Mouse (Mus musculus): ENCODE data around the gene Gm20696. TPM values are rescaled to one million over a fixed set of nuclear protein-coding genes. Genes with fewer than 3 reads are reported as not detected.

The Gm20696 gene
- polyA plus RNA-seq, 1 experiment from 2014 or later, result 4.2 TPM

DNA sequence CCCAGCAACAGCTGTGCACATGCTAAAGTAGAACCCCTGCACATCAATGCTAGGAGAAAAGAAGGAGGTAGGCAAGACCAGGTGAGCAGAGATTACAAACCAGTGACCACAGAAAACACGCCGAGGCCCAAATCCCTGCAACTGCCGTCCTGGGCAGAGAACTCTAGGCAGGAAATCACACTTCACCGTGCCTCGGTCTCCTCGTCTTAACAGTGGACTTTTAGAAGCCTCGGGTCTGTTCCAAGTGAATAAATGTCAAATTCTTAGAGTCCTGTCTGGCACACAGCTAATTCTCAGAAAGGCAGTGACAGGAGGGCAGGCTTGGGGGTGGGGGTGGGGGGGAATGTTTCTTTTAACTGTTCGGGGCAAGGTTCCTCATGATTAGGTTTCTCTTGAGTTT is 364.7 kb downstream of the Gm20696 start:
- 61% methylated on average over 8 of the region's 8 CpGs for WGBS
- H3K4me3 ChIP-seq, result no peak overlapping the region
- no peaks in the 10 kb centered on the region for H3K4me1 ChIP-seq
- H3K9ac ChIP-seq, result no peak overlapping the region
- no peaks in the 10 kb centered on the region for H3K27me3 ChIP-seq
- H3K4me2 ChIP-seq, result no peak overlapping the region
- no peak for ATAC-seq (ENCODE audit: insufficient number of reproducible peaks, low FRiP score, low TSS enrichment, low read depth)
- H3K27ac ChIP-seq, result no peak overlapping the region
- no peaks in the 10 kb centered on the region for H3K9me3 ChIP-seq
- H3K36me3 ChIP-seq, result no peaks in the 10 kb centered on the region

- Histone ChIP-seq H3K4me1 (peaks cover 7% of the 10 kb centered on the region; the same call in 1 of the 2 replicates), H3K27me3 (no peaks in the 10 kb centered on the region), H3K27ac (no peak overlapping the region), H3K4me2 (no peak overlapping the region), H3K4me3 (no peak overlapping the region), H3K36me3 (no peaks in the 10 kb centered on the region), H3K9ac (no peak overlapping the region), H3K9me3 (no peaks in the 10 kb centered on the region)
- ATAC-seq (ENCODE audit: insufficient number of reproducible peaks, low FRiP score, low TSS enrichment, low read depth), result no peak
- 89% methylated on average over 6 of the region's 6 CpGs for WGBS
Measured at GRCm38 (mm10) chr6:99300235-99300634, 366.4 kb downstream of the Gm20696 start.

DNA sequence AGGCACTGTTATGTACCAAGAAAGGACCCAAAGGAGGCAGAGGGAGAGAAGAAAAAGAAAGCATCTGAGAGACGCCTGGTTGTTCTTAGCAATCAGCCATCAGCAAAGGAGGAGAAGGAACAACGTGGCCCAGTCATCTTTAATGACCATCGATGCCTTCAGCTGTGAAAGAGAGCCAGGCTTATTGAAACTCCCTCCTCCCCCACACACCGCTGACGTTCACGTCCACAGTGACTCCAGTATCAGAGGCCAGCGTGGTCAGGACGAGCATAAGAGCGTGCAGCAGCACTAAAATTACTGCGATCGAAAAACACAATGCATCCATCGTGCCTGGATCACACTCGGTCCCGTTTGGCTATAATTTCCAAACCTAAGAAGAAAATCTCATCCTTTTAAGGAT is 367.4 kb downstream of the Gm20696 start:
- Histone ChIP-seq H3K4me1 (peaks cover 7% of the 10 kb centered on the region; the same call in 1 of the 2 replicates), H3K9ac (no peak overlapping the region), H3K27me3 (no peaks in the 10 kb centered on the region), H3K4me2 (no peak overlapping the region), H3K27ac (no peak overlapping the region), H3K9me3 (no peaks in the 10 kb centered on the region), H3K36me3 (no peaks in the 10 kb centered on the region), H3K4me3 (no peak overlapping the region)
- no peak for ATAC-seq (ENCODE audit: insufficient number of reproducible peaks, low FRiP score, low TSS enrichment, low read depth)
- 75% methylated on average over 14 of the region's 14 CpGs for WGBS

GRCm38 (mm10) chr6:99297535-99297934 is 369.1 kb downstream of the Gm20696 start:
- ATAC-seq (ENCODE audit: insufficient number of reproducible peaks, low FRiP score, low TSS enrichment, low read depth), result no peak
- no peak overlapping the region for H3K27ac ChIP-seq
- H3K4me2 ChIP-seq, result no peak overlapping the region
- no peak overlapping the region for H3K4me3 ChIP-seq
- peaks cover 7% of the 10 kb centered on the region; the same call in 1 of the 2 replicates for H3K4me1 ChIP-seq
- no peak overlapping the region for H3K9ac ChIP-seq
- 74% methylated on average over 5 of the region's 5 CpGs for WGBS
- H3K27me3 ChIP-seq, result no peaks in the 10 kb centered on the region
- H3K36me3 ChIP-seq, result no peaks in the 10 kb centered on the region
- H3K9me3 ChIP-seq, result no peaks in the 10 kb centered on the region

- Histone ChIP-seq H3K9me3 (no peaks in the 10 kb centered on the region), H3K36me3 (no peaks in the 10 kb centered on the region), H3K4me1 (peaks cover 7% of the 10 kb centered on the region; the same call in 1 of the 2 replicates), H3K4me2 (no peak overlapping the region), H3K9ac (no peak overlapping the region), H3K27me3 (no peaks in the 10 kb centered on the region), H3K4me3 (no peak overlapping the region), H3K27ac (peak overlapping the region; percentile 71)
- ATAC-seq (ENCODE audit: insufficient number of reproducible peaks, low FRiP score, low TSS enrichment, low read depth), result no peak
- WGBS, result 62% methylated on average over 8 of the region's 8 CpGs
Measured at GRCm38 (mm10) chr6:99295495-99295894, 371.1 kb downstream of the Gm20696 start.

GRCm38 (mm10) chr6:99289220-99289619 is 377.4 kb downstream of the Gm20696 start:
- no peaks in the 10 kb centered on the region for H3K36me3 ChIP-seq
- H3K4me1 ChIP-seq, result 0 out of 2 replicates have a peak, but pooled peaks cover 2% of the 10 kb centered on the region
- no peaks in the 10 kb centered on the region for H3K9me3 ChIP-seq
- no peak overlapping the region for H3K4me3 ChIP-seq
- ATAC-seq (ENCODE audit: insufficient number of reproducible peaks, low FRiP score, low TSS enrichment, low read depth), result no peak
- no peak overlapping the region for H3K4me2 ChIP-seq
- 52% methylated on average over 4 of the region's 4 CpGs for WGBS
- no peak overlapping the region for H3K9ac ChIP-seq
- no peak overlapping the region for H3K27ac ChIP-seq
- no peaks in the 10 kb centered on the region for H3K27me3 ChIP-seq

- H3K4me2 ChIP-seq, result no peak overlapping the region
- peaks cover 3% of the 10 kb centered on the region; the same call in 1 of the 2 replicates for H3K4me1 ChIP-seq
- H3K36me3 ChIP-seq, result no peaks in the 10 kb centered on the region
- H3K4me3 ChIP-seq, result no peak overlapping the region
- 62% methylated on average over 3 of the region's 3 CpGs for WGBS
- H3K27ac ChIP-seq, result no peak overlapping the region
- no peak for ATAC-seq (ENCODE audit: insufficient number of reproducible peaks, low FRiP score, low TSS enrichment, low read depth)
- H3K9ac ChIP-seq, result no peak overlapping the region
- no peaks in the 10 kb centered on the region for H3K27me3 ChIP-seq
- no peaks in the 10 kb centered on the region for H3K9me3 ChIP-seq
Measured at GRCm38 (mm10) chr6:99285026-99285425, 381.6 kb downstream of the Gm20696 start.

- Histone ChIP-seq H3K4me2 (no peak overlapping the region), H3K27ac (no peak overlapping the region), H3K27me3 (no peaks in the 10 kb centered on the region), H3K4me1 (peaks cover 3% of the 10 kb centered on the region; the same call in 1 of the 2 replicates), H3K9ac (no peak overlapping the region), H3K36me3 (no peaks in the 10 kb centered on the region), H3K9me3 (no peaks in the 10 kb centered on the region), H3K4me3 (no peak overlapping the region)
- WGBS, result 76% methylated on average over 4 of the region's 4 CpGs
- no peak for ATAC-seq (ENCODE audit: insufficient number of reproducible peaks, low FRiP score, low TSS enrichment, low read depth)
Measured at GRCm38 (mm10) chr6:99284019-99284418, 382.6 kb downstream of the Gm20696 start.

GRCm38 (mm10) chr6:99282866-99283657 is 383.5 kb downstream of the Gm20696 start:
- Histone ChIP-seq H3K4me1 (peaks cover 3% of the 10 kb centered on the region; the same call in 1 of the 2 replicates), H3K4me2 (no peak overlapping the region), H3K9ac (no peak overlapping the region), H3K27me3 (no peaks in the 10 kb centered on the region), H3K27ac (no peak overlapping the region), H3K9me3 (no peaks in the 10 kb centered on the region), H3K36me3 (no peaks in the 10 kb centered on the region; the same call in 1 of the 2 replicates), H3K4me3 (no peak overlapping the region)
- WGBS, result 87% methylated on average over 15 of the region's 15 CpGs
- no peak for ATAC-seq (ENCODE audit: insufficient number of reproducible peaks, low FRiP score, low TSS enrichment, low read depth)

- no peaks in the 10 kb centered on the region for H3K9me3 ChIP-seq
- H3K4me2 ChIP-seq, result no peak overlapping the region
- H3K4me1 ChIP-seq, result peaks cover 6% of the 10 kb centered on the region; the same call in 1 of the 2 replicates
- ATAC-seq (ENCODE audit: insufficient number of reproducible peaks, low FRiP score, low TSS enrichment, low read depth), result no peak
- no peak overlapping the region for H3K27ac ChIP-seq
- no peaks in the 10 kb centered on the region; the same call in 1 of the 2 replicates for H3K36me3 ChIP-seq
- no peak overlapping the region for H3K9ac ChIP-seq
- no peaks in the 10 kb centered on the region for H3K27me3 ChIP-seq
- no peak overlapping the region for H3K4me3 ChIP-seq
- WGBS, result 91% methylated on average over 9 of the region's 9 CpGs
Measured at GRCm38 (mm10) chr6:99281433-99281832, 385.2 kb downstream of the Gm20696 start.

GRCm38 (mm10) chr6:99280619-99281018 is 386.0 kb downstream of the Gm20696 start:
- H3K4me3 ChIP-seq, result no peak overlapping the region
- no peaks in the 10 kb centered on the region; the same call in 1 of the 2 replicates for H3K36me3 ChIP-seq
- no peak overlapping the region for H3K9ac ChIP-seq
- no peaks in the 10 kb centered on the region for H3K9me3 ChIP-seq
- H3K4me2 ChIP-seq, result no peak overlapping the region
- WGBS, result 66% methylated on average over 5 of the region's 5 CpGs
- ATAC-seq (ENCODE audit: insufficient number of reproducible peaks, low FRiP score, low TSS enrichment, low read depth), result no peak
- peaks cover 11% of the 10 kb centered on the region; the same call in 1 of the 2 replicates for H3K4me1 ChIP-seq
- no peaks in the 10 kb centered on the region for H3K27me3 ChIP-seq
- no peak overlapping the region for H3K27ac ChIP-seq

DNA sequence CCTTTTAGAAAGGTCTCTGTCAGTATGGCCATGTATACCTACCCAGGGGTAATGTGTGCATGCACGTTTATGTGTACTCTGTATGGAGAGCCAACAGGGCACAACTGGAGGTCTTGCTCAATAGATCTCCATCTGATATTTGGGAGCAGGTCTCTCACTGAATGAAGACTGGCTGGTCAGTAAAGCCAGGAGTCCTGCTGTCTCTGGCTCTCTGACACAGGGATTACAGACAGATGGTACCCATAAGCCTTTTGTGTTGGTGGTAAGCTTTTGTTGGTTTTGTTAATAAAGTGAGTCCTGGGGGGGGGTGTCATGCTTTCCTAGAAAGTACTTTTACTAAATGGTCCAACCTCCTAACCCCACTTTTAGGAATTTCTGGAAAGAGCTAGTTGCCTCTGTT is 389.3 kb downstream of the Gm20696 start:
- 76% methylated on average over 1 of the region's 1 CpGs for WGBS
- no peak for ATAC-seq (ENCODE audit: insufficient number of reproducible peaks, low FRiP score, low TSS enrichment, low read depth)
- H3K36me3 ChIP-seq, result no peaks in the 10 kb centered on the region; the same call in 1 of the 2 replicates

More for the DNA sequence above, 389.3 kb downstream of the Gm20696 start:
- no peaks in the 10 kb centered on the region for H3K27me3 ChIP-seq
- no peak overlapping the region for H3K4me3 ChIP-seq
- peaks cover 15% of the 10 kb centered on the region; the same call in 1 of the 2 replicates for H3K4me1 ChIP-seq
- H3K4me2 ChIP-seq, result no peak overlapping the region
- no peak overlapping the region for H3K27ac ChIP-seq
- H3K9me3 ChIP-seq, result no peaks in the 10 kb centered on the region
- no peak overlapping the region for H3K9ac ChIP-seq

Data from limb, embryonic 15.5 days (tissue).